Mouse (Mus musculus) brain, embryonic 18.5 days (tissue): ENCODE results near the gene Cpped1.

Experiments
- DNase-seq: peaks from one replicate; pipeline ENCODE4 v3.0.0-alpha.2; 2012; ENCODE audit warnings: low read depth, low spot score

Cpped1 gene

DNA sequence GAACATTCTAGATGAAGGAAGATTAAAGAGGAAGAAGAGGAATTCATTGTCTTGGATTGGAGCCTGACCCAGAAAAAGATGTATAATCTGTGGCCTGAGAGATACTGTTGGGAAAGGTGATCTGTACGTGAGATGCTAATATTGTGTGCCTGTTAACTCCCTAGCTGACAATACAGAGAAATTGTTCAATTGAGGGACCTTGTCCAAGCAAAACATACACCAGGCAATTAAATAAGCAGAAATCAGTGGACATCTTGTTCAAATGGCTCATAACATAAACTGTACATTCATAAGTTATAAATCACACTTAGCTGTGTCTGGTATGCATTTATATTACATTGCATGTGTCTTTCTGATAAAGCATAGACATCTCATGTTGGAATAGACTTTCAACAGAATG lies 134.9 kb downstream of the Cpped1 start:
- DNase-seq, result no peak

DNA sequence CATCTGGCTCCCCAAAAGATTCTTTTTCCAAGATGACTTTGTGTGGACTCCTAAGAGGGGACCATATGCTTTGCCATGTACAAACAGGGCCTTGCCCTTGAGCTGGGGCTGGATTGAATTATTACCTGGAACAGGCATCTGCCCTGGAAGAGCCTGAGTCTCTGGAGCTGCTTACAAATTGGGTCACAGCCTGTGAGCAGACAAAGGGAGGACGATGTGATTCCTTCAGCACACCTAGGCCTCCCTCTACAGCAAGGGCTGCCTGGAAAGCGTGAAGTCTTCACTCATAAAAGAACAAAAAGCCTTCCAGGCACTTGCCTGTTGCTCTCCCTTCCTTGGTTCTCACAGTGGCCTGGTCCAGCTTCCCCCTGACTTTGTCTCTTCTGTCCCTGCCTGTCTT lies 136.9 kb downstream of the Cpped1 start:
- no peak for DNase-seq

DNA sequence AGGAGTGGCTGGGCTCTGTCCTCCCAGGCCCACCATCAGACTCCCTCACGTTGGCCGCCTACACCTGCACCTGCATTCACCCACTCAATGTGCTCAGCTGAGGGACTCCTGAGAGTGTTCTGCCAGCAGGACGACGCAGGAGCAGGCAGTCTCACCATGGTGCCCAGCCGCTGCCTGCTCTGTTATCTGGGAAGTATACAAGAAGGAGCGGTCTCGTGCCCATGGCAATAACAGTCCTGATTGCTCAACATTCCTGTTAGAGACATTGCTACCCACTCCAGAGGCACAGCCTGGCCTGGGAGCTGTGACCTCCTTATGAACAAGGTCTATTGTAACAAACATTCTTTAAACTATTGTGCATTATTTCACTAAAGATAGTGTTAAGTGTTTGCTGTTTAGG lies 151.3 kb downstream of the Cpped1 start:
- no peak for DNase-seq

DNA sequence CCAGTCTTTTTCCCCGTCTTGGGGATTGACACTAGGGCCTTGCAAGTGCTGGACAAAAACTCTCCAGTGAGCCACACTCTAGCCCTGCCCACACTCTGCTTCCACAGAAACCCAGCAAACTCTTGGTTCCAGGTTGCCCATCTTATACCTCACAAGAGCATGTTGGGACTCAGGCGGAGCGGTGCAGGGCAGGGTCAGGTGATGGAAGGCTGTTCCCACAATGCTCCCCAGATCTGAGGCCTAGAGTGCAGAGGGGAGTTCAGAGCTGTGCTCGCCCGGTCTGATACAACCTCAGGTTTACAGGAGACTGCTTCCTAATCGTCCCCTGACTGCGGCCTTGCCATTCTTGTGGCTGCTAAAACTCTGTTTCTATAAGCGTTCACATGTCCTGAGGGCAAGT lies 151.8 kb downstream of the Cpped1 start:
- no peak for DNase-seq

DNA sequence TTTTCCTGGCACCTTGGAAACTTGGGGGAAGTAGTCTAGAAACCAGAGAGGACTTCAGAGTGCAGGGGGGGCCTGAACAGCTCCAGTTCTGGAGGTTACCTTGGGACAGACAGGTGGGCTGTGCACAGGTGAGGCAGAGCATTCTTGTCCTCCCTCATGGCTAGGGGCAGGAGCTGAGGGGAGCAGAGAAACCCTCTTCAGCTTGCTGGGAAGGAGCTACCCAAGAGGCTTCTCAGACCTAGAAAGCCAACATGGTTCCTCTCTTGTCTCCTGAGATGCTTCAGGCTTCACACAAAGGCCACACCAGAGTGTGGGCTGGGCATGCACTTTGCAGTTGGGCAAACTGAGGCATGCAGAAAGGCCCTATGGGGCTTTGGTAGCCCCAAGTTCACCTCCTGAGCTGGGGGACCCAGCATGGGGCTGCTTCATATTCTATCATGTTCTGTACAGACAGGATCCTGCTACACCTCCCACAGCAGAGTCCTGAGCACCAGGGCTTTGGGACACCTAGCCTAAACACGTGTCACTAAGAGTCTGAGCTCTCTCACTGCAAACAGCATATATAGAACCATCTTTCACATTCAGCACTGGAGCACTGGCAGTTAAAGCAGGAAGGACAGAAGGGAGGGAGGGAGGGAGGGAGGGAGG lies 152.5 kb downstream of the Cpped1 start:
- DNase-seq, result no peak

DNA sequence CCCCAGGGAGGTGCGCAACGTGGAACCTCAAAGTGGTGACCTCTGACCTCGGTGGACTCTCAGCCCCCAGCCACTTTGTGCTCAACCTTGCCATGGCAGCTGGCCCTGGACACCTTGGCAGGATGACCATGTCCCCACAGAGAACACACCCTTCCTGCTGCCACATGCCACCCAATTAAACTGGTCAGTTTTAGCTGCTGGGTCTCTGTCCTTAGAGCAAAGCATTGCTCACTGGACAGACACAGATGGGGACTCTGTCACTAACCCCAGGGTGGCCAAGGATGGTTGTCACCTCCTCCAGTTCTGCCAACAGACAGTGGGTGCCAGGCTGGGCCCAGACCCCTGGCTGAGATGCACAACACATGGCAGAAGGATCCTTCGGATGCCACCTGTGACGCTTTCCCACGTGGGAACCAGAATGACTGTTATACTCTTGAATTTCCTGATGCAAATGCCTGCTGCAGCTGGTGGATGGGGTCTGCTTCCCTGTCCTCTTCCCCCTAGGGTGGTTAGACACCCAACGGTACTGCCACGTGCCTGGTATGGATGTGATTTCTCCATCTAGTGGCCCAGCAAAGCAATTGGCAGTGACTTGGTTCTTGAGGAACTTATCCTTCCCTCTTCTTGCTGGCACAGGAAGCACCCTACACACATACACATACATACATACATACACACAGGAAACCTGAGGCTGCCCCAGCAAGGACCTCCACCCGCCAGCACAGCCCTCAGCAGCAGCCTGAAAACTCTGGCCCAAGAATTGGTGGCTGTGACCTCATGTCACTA lies 153.8 kb downstream of the Cpped1 start:
- no peak for DNase-seq

DNA sequence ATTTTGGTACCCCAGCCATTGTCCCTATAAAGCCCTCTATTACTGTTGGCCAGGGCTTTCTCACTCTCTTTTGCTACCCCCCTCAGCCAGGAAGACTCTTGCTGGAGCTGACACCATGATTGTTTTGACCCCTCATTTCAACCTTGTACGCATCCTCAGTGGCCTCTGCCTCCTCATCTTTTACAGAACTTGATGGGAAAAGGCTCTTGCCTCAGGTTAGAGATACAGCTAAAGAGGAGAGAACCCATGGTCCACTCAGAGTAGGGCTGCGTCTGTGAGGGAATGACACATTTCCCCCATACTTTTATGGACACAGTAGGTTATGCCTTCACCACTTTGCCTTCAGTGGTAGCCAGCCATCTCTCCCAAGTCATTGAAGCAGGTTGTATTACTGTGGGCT lies 155.1 kb downstream of the Cpped1 start:
- DNase-seq, result no peak
